Mouse (Mus musculus) heart, embryonic 13.5 days (tissue): ENCODE measurements around the gene Krt87. TPM values are rescaled to one million over a fixed set of nuclear protein-coding genes. Genes with fewer than 3 reads are reported as not detected.

Experiments
- ATAC-seq: fragments of 200-750 bp; cut with Nextera tagmentation; 2 replicates; pipeline ENCODE4 v1.8.0; 2017; ENCODE audit warnings: moderate TSS enrichment; ENCODE audit not compliant: insufficient number of reproducible peaks, low FRiP score, low TSS enrichment; ENCODE audit errors: extremely low read depth
- H3K27ac ChIP-seq: fragments of 300-500 bp; sonication (generic); replicated peaks from 2 replicates; pipeline ENCODE4 v1.5.1; 2015; ENCODE audit warnings: moderate library complexity, mild to moderate bottlenecking, inconsistent platforms
- H3K27me3 ChIP-seq: fragments of 300-500 bp; sonication (generic); replicated peaks from 2 replicates; pipeline ENCODE4 v1.6.1; 2015; ENCODE audit warnings: mild to moderate bottlenecking, inconsistent platforms
- H3K36me3 ChIP-seq: fragments of 300-500 bp; sonication (generic); 2 replicates; pipeline ENCODE4 v1.6.1; 2015; ENCODE audit warnings: mild to moderate bottlenecking, inconsistent platforms
- H3K4me1 ChIP-seq: fragments of 300-500 bp; sonication (generic); 2 replicates; pipeline ENCODE4 v1.6.1; 2015; ENCODE audit warnings: inconsistent platforms
- H3K4me2 ChIP-seq: fragments of 300-500 bp; sonication (generic); 2 replicates; pipeline ENCODE4 v1.6.1; 2015; ENCODE audit warnings: inconsistent platforms, mild to moderate bottlenecking, moderate library complexity
- H3K4me3 ChIP-seq: fragments of 300-500 bp; sonication (generic); 2 replicates; pipeline ENCODE4 v1.5.1; 2015; ENCODE audit warnings: moderate library complexity, mild to moderate bottlenecking, inconsistent platforms
- H3K9ac ChIP-seq: fragments of 300-500 bp; sonication (generic); 2 replicates; pipeline ENCODE4 v1.6.1; 2015; ENCODE audit warnings: inconsistent platforms, mild to moderate bottlenecking, moderate library complexity
- H3K9me3 ChIP-seq: fragments of 300-500 bp; sonication (generic); 2 replicates; pipeline ENCODE4 v1.6.1; 2016; ENCODE audit warnings: inconsistent platforms
- whole genome bisulfite sequencing: fragments of 180-500 bp; shearing (Covaris S2); methylation state at CpG from one replicate; pipeline ENCODE4 v1.1.7; 2015; ENCODE audit warnings: mixed read lengths; 5-methylcytosine and 5-hydroxymethylcytosine counted together
- polyA plus RNA-seq: library from polyadenylated mRNA; unstranded; fragments of >200 nt; fragmentation: Nextera tagmentation; extraction: Ambion mirVana; gene quantifications from 2 replicates; pipeline ENCODE4 v1.2.1, GENCODE M21; 2015

The Krt87 gene
- 0.08 TPM in 1 of 2 replicates, not detected in the other for polyA plus RNA-seq

DNA sequence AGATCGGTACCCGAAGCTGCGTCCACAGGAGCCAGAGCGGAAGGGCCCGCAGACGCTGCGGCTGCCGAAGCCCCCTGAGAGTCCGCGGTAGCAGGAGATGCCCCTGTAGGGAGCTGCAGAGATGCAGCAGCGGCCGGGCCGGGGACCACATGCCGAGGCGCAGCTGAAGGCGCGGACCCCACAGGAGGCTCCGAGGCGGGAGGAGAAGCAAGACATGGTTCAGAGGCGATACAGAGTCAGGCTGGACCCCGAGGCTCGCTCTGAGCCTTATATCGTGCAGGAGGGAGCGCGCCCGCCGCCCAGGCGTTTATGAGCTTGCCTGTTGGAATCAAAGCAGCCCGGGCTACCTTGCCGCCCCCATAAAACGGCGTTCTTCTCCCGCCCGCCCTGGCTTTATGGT lies at the start of gene Krt87:
Gene Krt87, minus strand, starts transcription at position 250 of the 400 bp plus-strand sequence.
- peaks cover 78% of the 10 kb centered on the region for H3K27me3 ChIP-seq
- H3K36me3 ChIP-seq = no peaks in the 10 kb centered on the region
- no peaks in the 10 kb centered on the region for H3K9me3 ChIP-seq
- peak within 1 kb of the TSS; percentile 35 for H3K4me3 ChIP-seq
- H3K4me1 ChIP-seq = peaks cover 5% of the 10 kb centered on the region
- peak within 1 kb of the TSS; percentile 58 for H3K4me2 ChIP-seq
- no peak for ATAC-seq
- H3K9ac ChIP-seq = peak within 1 kb of the TSS; percentile 40; the same call in 1 of the 2 replicates
- WGBS = 3% methylated on average over 34 of the region's 34 CpGs
- H3K27ac ChIP-seq = no peak within 1 kb of the TSS

DNA sequence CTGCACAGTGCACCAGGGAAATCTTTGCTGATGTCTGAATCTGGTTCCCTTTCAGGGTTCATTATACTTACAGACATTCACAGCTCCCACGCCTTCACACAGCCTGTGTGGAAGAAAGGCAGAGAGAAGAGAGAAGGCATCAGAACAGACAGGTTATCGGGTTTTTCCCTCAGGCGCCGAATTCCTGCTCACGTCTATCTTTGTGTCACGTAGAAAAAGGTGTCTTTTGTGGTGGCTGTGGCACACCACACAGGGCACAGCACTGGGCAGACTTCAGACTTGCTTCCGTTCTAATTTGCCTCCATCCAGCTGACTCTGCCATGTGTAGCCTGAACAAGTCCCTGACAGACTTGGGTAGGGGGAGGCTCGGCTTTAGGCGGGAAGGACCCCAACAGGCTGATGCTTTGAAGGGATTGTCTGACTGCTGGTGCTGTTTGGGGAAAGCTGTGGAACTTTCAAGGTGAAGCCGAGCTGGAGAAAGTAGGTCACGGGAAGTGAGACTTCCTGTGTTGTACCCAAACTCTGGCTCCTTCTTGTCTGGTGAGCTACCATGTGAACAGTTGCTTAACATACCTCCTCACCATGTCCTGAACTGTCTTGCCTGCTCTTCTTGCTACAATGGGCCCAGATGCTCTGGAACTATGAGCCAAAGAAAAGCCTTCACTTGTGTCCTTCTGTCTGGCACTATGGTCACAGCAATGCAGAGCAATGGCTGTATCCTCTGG lies 47.5 kb upstream of the Krt87 start:
- H3K9ac ChIP-seq = no peak overlapping the region
- H3K4me1 ChIP-seq = peaks cover 10% of the 10 kb centered on the region
- H3K9me3 ChIP-seq = no peaks in the 10 kb centered on the region
- H3K27ac ChIP-seq = no peak overlapping the region
- no peak overlapping the region for H3K4me2 ChIP-seq
- no peak for ATAC-seq
- WGBS = 74% methylated on average over 11 of the region's 11 CpGs
- no peaks in the 10 kb centered on the region for H3K36me3 ChIP-seq
- peaks cover 16% of the 10 kb centered on the region; the same call in 1 of the 2 replicates for H3K27me3 ChIP-seq
- H3K4me3 ChIP-seq = no peak overlapping the region

DNA sequence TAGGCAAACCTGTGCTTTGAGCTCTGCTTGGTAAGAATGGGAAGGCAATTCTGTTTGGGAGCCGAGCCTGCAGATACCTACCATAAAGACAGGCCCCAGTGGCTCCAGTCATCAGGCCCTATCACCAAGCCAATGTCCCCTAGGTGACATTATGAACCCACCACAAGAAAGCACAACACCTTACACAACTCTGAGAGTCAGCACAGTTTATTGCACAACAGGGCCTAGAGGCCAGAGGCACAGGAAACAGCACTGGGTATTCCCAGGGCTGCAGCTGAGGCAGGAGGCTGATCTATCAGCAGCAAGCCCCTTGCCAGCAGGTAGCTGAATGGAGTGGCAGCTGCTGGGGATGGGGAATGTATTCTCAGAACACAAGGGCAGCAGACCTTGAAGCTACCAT lies 46.3 kb upstream of the Krt87 start:
- WGBS = 83% methylated on average over 1 of the region's 1 CpGs
- ATAC-seq = no peak

DNA sequence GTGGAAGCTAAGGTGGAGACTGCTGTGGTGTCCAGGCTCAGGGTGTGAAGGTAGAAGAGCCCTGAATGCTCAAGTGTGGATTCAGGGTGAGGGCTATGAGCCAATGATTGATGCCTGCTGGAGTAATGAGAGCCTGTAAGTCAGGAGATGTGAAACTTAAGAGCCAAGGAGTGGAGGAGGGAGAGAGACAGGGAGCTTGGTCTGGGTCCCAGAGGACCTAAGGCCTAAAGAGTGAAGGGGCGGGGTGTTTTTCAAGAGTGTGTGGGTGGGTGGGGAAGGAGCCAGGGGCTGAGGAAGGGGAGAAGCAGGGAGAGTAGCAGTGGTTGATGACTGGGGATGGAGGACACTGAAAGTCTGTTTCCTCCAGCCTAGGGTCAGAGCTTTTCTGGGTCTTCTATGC lies 45.0 kb upstream of the Krt87 start:
- no peak overlapping the region for H3K4me2 ChIP-seq
- ATAC-seq = no peak

More for the DNA sequence above, 46.3 kb upstream of the Krt87 start:
- Histone ChIP-seq H3K9me3 (no peaks in the 10 kb centered on the region), H3K9ac (no peak overlapping the region), H3K27me3 (peaks cover 25% of the 10 kb centered on the region), H3K27ac (no peak overlapping the region), H3K4me2 (no peak overlapping the region), H3K36me3 (no peaks in the 10 kb centered on the region), H3K4me3 (no peak overlapping the region), H3K4me1 (peaks cover 10% of the 10 kb centered on the region)

GRCm38 (mm10) chr15:101482056-101482455 lies 43.5 kb upstream of the Krt87 start:
- H3K36me3 ChIP-seq = no peaks in the 10 kb centered on the region
- no peak overlapping the region for H3K9ac ChIP-seq
- WGBS = 31% methylated on average over 4 of the region's 4 CpGs
- ATAC-seq = no peak
- H3K27me3 ChIP-seq = peaks cover 49% of the 10 kb centered on the region
- H3K4me2 ChIP-seq = no peak overlapping the region
- no peaks in the 10 kb centered on the region for H3K9me3 ChIP-seq
- no peak overlapping the region for H3K27ac ChIP-seq
- H3K4me3 ChIP-seq = no peak overlapping the region
- peaks cover 21% of the 10 kb centered on the region for H3K4me1 ChIP-seq

More for the DNA sequence above, 45.0 kb upstream of the Krt87 start:
- Histone ChIP-seq H3K27me3 (peaks cover 34% of the 10 kb centered on the region), H3K9ac (no peak overlapping the region), H3K4me1 (peaks cover 21% of the 10 kb centered on the region), H3K27ac (no peak overlapping the region), H3K36me3 (no peaks in the 10 kb centered on the region), H3K9me3 (no peaks in the 10 kb centered on the region), H3K4me3 (no peak overlapping the region)
- WGBS = 79% methylated on average over 1 of the region's 1 CpGs

- H3K27ac ChIP-seq = no peak overlapping the region
- ATAC-seq = no peak
- peak overlapping the region; percentile 37 for H3K4me3 ChIP-seq
- H3K9me3 ChIP-seq = no peaks in the 10 kb centered on the region
- H3K9ac ChIP-seq = 0 out of 2 replicates have a peak overlapping the region, but pooled peaks have one; percentile 33
- H3K4me1 ChIP-seq = peaks cover 13% of the 10 kb centered on the region
- H3K4me2 ChIP-seq = peak overlapping the region; percentile 69
- no peaks in the 10 kb centered on the region for H3K36me3 ChIP-seq
- WGBS = 36% methylated on average over 11 of the region's 11 CpGs
- H3K27me3 ChIP-seq = peaks cover 57% of the 10 kb centered on the region
Measured at GRCm38 (mm10) chr15:101479666-101480060, 41.1 kb upstream of the Krt87 start.

GRCm38 (mm10) chr15:101479007-101479665 lies 40.5 kb upstream of the Krt87 start:
- H3K4me2 ChIP-seq = peak overlapping the region; percentile 69
- peak overlapping the region; percentile 33; the same call in 1 of the 2 replicates for H3K9ac ChIP-seq
- no peaks in the 10 kb centered on the region for H3K9me3 ChIP-seq
- H3K27ac ChIP-seq = no peak overlapping the region
- ATAC-seq = no peak
- 8% methylated on average over 31 of the region's 31 CpGs for WGBS
- no peaks in the 10 kb centered on the region for H3K36me3 ChIP-seq
- peaks cover 11% of the 10 kb centered on the region for H3K4me1 ChIP-seq
- H3K27me3 ChIP-seq = peaks cover 57% of the 10 kb centered on the region
- peak overlapping the region; percentile 37 for H3K4me3 ChIP-seq

GRCm38 (mm10) chr15:101472952-101473528 lies 34.4 kb upstream of the Krt87 start, which contains the start of gene Krt86:
TSS of gene Krt86 (plus strand) at chr15:101473478.
- peaks cover 20% of the 10 kb centered on the region for H3K27me3 ChIP-seq
- no peaks in the 10 kb centered on the region for H3K9me3 ChIP-seq
- no peak within 1 kb of the TSS for H3K9ac ChIP-seq
- no peak for ATAC-seq
- H3K27ac ChIP-seq = no peak within 1 kb of the TSS
- 22% methylated on average over 10 of the region's 10 CpGs for WGBS
- no peaks in the 10 kb centered on the region for H3K36me3 ChIP-seq
- no peak within 1 kb of the TSS for H3K4me2 ChIP-seq
- no peak within 1 kb of the TSS for H3K4me3 ChIP-seq
- H3K4me1 ChIP-seq = no peaks in the 10 kb centered on the region

- WGBS = 75% methylated on average over 4 of the region's 4 CpGs
- H3K27me3 ChIP-seq = 0 out of 2 replicates have a peak, but pooled peaks cover 4% of the 10 kb centered on the region
- H3K9me3 ChIP-seq = no peaks in the 10 kb centered on the region
- H3K36me3 ChIP-seq = no peaks in the 10 kb centered on the region
- no peak for ATAC-seq
- no peak overlapping the region for H3K27ac ChIP-seq
- no peak overlapping the region for H3K9ac ChIP-seq
- no peak overlapping the region for H3K4me2 ChIP-seq
- no peak overlapping the region for H3K4me3 ChIP-seq
- no peaks in the 10 kb centered on the region for H3K4me1 ChIP-seq
Measured at GRCm38 (mm10) chr15:101469093-101469492, 30.5 kb upstream of the Krt87 start.

- Histone ChIP-seq H3K4me3 (no peak within 1 kb of the TSS), H3K4me1 (no peaks in the 10 kb centered on the region), H3K27ac (no peak within 1 kb of the TSS), H3K4me2 (no peak within 1 kb of the TSS), H3K27me3 (peaks cover 28% of the 10 kb centered on the region; the same call in 1 of the 2 replicates), H3K9me3 (no peaks in the 10 kb centered on the region), H3K9ac (no peak within 1 kb of the TSS), H3K36me3 (no peaks in the 10 kb centered on the region)
- no peak for ATAC-seq
- WGBS = 69% methylated on average over 13 of the region's 13 CpGs
Measured at GRCm38 (mm10) chr15:101463651-101464050, 25.0 kb upstream of the Krt87 start, which contains the start of gene Krt81. TSS of gene Krt81 (minus strand) at chr15:101463751.

DNA sequence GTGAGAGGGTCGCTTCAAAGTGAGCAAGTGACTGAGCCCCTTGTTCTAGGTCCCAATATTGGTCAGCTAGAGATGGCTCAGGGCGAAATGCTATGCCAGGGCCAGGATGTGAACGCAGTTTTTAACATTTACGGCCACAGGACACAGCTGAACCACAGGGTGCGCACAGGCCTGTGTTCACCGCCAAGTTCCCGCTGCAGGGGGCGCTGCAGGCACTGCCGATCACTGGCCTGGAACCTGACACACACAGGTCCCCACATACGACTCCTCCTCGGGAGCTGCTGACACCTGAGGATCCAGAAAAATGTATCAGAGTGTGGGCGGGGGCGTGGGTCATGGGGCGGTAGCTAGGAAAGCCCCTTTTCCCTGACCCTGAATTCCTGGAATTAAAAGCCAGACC lies 20.7 kb upstream of the Krt87 start:
- no peaks in the 10 kb centered on the region for H3K4me1 ChIP-seq
- no peak for ATAC-seq
- H3K36me3 ChIP-seq = no peaks in the 10 kb centered on the region
- peaks cover 4% of the 10 kb centered on the region; the same call in 1 of the 2 replicates for H3K9me3 ChIP-seq
- H3K27me3 ChIP-seq = peaks cover 31% of the 10 kb centered on the region; the same call in 1 of the 2 replicates
- H3K4me3 ChIP-seq = no peak overlapping the region
- H3K9ac ChIP-seq = no peak overlapping the region
- 74% methylated on average over 14 of the region's 14 CpGs for WGBS
- no peak overlapping the region for H3K27ac ChIP-seq
- H3K4me2 ChIP-seq = no peak overlapping the region
